Mouse (Mus musculus): ENCODE data around the gene Bbx.

- TF ChIP-seq GATA1 (IDR thresholded peaks at IDR 0.05; ENCODE audit: borderline replicate concordance, low read length) = no peak
- no peak for TF ChIP-seq FLI1 (IDR thresholded peaks at IDR 0.05; ENCODE audit: low read length)
These were observed 61.8 kb downstream of the Bbx start for GRCm38 (mm10) chr16:50370423-50370822.
